Mouse (Mus musculus) retina, postnatal 1 day (tissue): ENCODE results near the gene Nlrc5.

ENCODE experiments used
- DNase-seq: peaks from one replicate; pipeline ENCODE4 v3.0.0-alpha.2; 2012

Gene Nlrc5

GRCm38 (mm10) chr8:94532000-94532399 lies 97.8 kb downstream of the Nlrc5 start:
- DNase-seq, result peak; percentile 27

- no peak for DNase-seq
Measured at GRCm38 (mm10) chr8:94532525-94532872, 98.3 kb downstream of the Nlrc5 start.

- DNase-seq, result peak; percentile 69
Measured at GRCm38 (mm10) chr8:94532873-94533671, 98.9 kb downstream of the Nlrc5 start, which contains the start of gene Cpne2. TSS of gene Cpne2 (plus strand) at chr8:94532990.

- DNase-seq, result peak; percentile 54
Measured at GRCm38 (mm10) chr8:94534612-94535011, 100.5 kb downstream of the Nlrc5 start.

GRCm38 (mm10) chr8:94535631-94536030 lies 101.5 kb downstream of the Nlrc5 start:
- no peak for DNase-seq

- no peak for DNase-seq
Measured at GRCm38 (mm10) chr8:94537456-94537855, 103.3 kb downstream of the Nlrc5 start.

- DNase-seq, result no peak
Measured at GRCm38 (mm10) chr8:94540025-94540424, 105.9 kb downstream of the Nlrc5 start.

GRCm38 (mm10) chr8:94540889-94541795 lies 107.0 kb downstream of the Nlrc5 start:
- DNase-seq, result no peak

- no peak for DNase-seq
Measured at GRCm38 (mm10) chr8:94543981-94544380, 109.8 kb downstream of the Nlrc5 start.

GRCm38 (mm10) chr8:94549041-94549440 lies 114.9 kb downstream of the Nlrc5 start:
- no peak for DNase-seq

- DNase-seq, result no peak
Measured at GRCm38 (mm10) chr8:94549482-94549881, 115.3 kb downstream of the Nlrc5 start.

- DNase-seq, result no peak
Measured at GRCm38 (mm10) chr8:94549998-94550397, 115.8 kb downstream of the Nlrc5 start.

GRCm38 (mm10) chr8:94551471-94552422 lies 117.6 kb downstream of the Nlrc5 start:
- peak; percentile 84 for DNase-seq

GRCm38 (mm10) chr8:94552696-94553095 lies 118.5 kb downstream of the Nlrc5 start:
- DNase-seq, result no peak

GRCm38 (mm10) chr8:94557281-94557680 lies 123.1 kb downstream of the Nlrc5 start:
- no peak for DNase-seq

- DNase-seq, result peak; percentile 18
Measured at GRCm38 (mm10) chr8:94561256-94561655, 127.1 kb downstream of the Nlrc5 start.

GRCm38 (mm10) chr8:94564421-94564820 lies 130.3 kb downstream of the Nlrc5 start:
- no peak for DNase-seq

- DNase-seq, result no peak
Measured at GRCm38 (mm10) chr8:94566033-94566432, 131.9 kb downstream of the Nlrc5 start.

GRCm38 (mm10) chr8:94566446-94567158 lies 132.4 kb downstream of the Nlrc5 start:
- DNase-seq, result no peak

GRCm38 (mm10) chr8:94567159-94567849 lies 133.1 kb downstream of the Nlrc5 start:
- peak; percentile 65 for DNase-seq

GRCm38 (mm10) chr8:94568098-94568497 lies 133.9 kb downstream of the Nlrc5 start:
- DNase-seq, result no peak
